Mouse (Mus musculus) lung, postnatal 0 days (tissue): ENCODE data around the gene Stpg4.

ENCODE experiments used
- CTCF ChIP-seq: IDR thresholded peaks from 2 replicates; pipeline ENCODE4 v1.5.1; 2016; ENCODE audit warnings: antibody characterized with exemption, mild to moderate bottlenecking
- EP300 ChIP-seq: IDR thresholded peaks from 2 replicates; pipeline ENCODE4 v1.6.1; 2016; ENCODE audit warnings: antibody characterized with exemption, mild to moderate bottlenecking, control low read depth

GRCm38 (mm10) chr17:87356261-87356660, 71.3 kb downstream of the Stpg4 start:
- TF ChIP-seq CTCF (no peak), EP300 (no peak)
